Mouse (Mus musculus): Measurements from ENCODE around the gene Tom1l2.

GRCm38 (mm10) chr11:60231326-60231725 lies 121.4 kb downstream of the Tom1l2 start:
- TF ChIP-seq POLR2A (IDR thresholded peaks at IDR 0.05; ENCODE audit: extremely low read depth, insufficient read depth, low read length) (no peak), CTCF (IDR thresholded peaks at IDR 0.05; ENCODE audit: extremely low read depth, insufficient read depth, low read length) (no peak)
